Mouse (Mus musculus) ES-E14 (cell line): ENCODE results near the gene Gm2696. TPM values are rescaled to one million over a fixed set of nuclear protein-coding genes. Genes with fewer than 3 reads are reported as not detected.

Experiments used
- DNase-seq: peaks from one replicate; pipeline ENCODE4 v3.0.0-alpha.2; 2013; ENCODE audit warnings: low read depth, low spot score
- H3K27ac ChIP-seq: 2 replicates; pipeline ENCODE4 v1.5.1; 2012; ENCODE audit warnings: low read depth, mild to moderate bottlenecking, low read length, moderate library complexity, mixed read lengths; ENCODE audit not compliant: poor library complexity, insufficient read depth, severe bottlenecking
- H3K36me3 ChIP-seq: 2 replicates; pipeline ENCODE4 v1.6.1; 2012; ENCODE audit warnings: mild to moderate bottlenecking, low read length, moderate library complexity, mixed read lengths; ENCODE audit not compliant: control insufficient read depth, poor library complexity, insufficient read depth, severe bottlenecking
- H3K4me1 ChIP-seq, 2 experiments: fragments of 150-350 bp in 1 of 2; sonication (generic) in 1 of 2; 2 replicates each; pipeline ENCODE4 v1.6.1; 2012; ENCODE audit warnings: low read length in 2 of 2, mild to moderate bottlenecking in 1 of 2, mixed read lengths in 1 of 2; ENCODE audit not compliant: control insufficient read depth in 2 of 2, insufficient read depth in 2 of 2, poor library complexity in 1 of 2
- H3K4me3 ChIP-seq, 2 experiments: fragments of 150-350 bp in 1 of 2; sonication (generic) in 1 of 2; 2 replicates each; pipeline ENCODE4 v1.5.1; 2012; ENCODE audit warnings: low read length in 2 of 2, low read depth in 1 of 2, mild to moderate bottlenecking in 1 of 2, mixed read lengths in 1 of 2; ENCODE audit not compliant: insufficient read depth in 1 of 2, poor library complexity in 1 of 2, severe bottlenecking in 1 of 2
- H3K9ac ChIP-seq: 2 replicates; pipeline ENCODE4 v1.6.1; 2012; ENCODE audit warnings: low read depth, mild to moderate bottlenecking, low read length, mixed read lengths; ENCODE audit not compliant: poor library complexity, insufficient read depth, severe bottlenecking
- H3K9me3 ChIP-seq: fragments of 150-350 bp; sonication (generic); 2 replicates; pipeline ENCODE4 v1.6.1; 2012; ENCODE audit warnings: low read depth, mild to moderate bottlenecking, low read length; ENCODE audit not compliant: control insufficient read depth, insufficient read depth
- CHD2 ChIP-seq: IDR thresholded peaks from 2 replicates; pipeline ENCODE4 v1.6.1; 2014; ENCODE audit warnings: mild to moderate bottlenecking, low read depth, low read length, inconsistent platforms
- HCFC1 ChIP-seq: IDR thresholded peaks from 2 replicates; pipeline ENCODE4 v1.6.1; 2012; ENCODE audit warnings: low read length, inconsistent platforms, borderline replicate concordance; ENCODE audit not compliant: insufficient read depth
- MAFK ChIP-seq: IDR thresholded peaks from 2 replicates; pipeline ENCODE4 v1.6.1; 2014; ENCODE audit warnings: mild to moderate bottlenecking, low read depth, low read length, inconsistent platforms; ENCODE audit not compliant: insufficient read depth
- ZC3H11A ChIP-seq: IDR thresholded peaks from 2 replicates; pipeline ENCODE4 v1.6.1; 2012; ENCODE audit warnings: low read depth, mild to moderate bottlenecking, inconsistent platforms, low read length, borderline replicate concordance
- ZNF384 ChIP-seq: IDR thresholded peaks from 2 replicates; pipeline ENCODE4 v1.6.1; 2012; ENCODE audit warnings: low read depth, low read length, inconsistent platforms
- in situ Hi-C, 2 experiments: fragments of 600-800 bp; cut with MboI; formaldehyde crosslinking; loops; one replicate each; pipeline ENCODE4 v1.15.1; 2025; ENCODE audit warnings: low sequenced_read_pairs in 2 of 2, inconsistent platforms in 1 of 2; ENCODE audit not compliant: unreplicated experiment in 2 of 2
- total RNA-seq: library from RNA; depleted of rRNA; stranded (reverse); fragments of 300-350 nt; gene quantifications from 2 replicates; pipeline ENCODE4 v1.2.3, GENCODE M21; 2012; rRNA removed

The Gm2696 gene
- total RNA-seq, 1 experiment = not detected

- peak; percentile 41 for DNase-seq
- Histone ChIP-seq H3K27ac (no peak overlapping the region), H3K36me3 (no peaks in the 10 kb centered on the region), H3K9me3 (no peaks in the 10 kb centered on the region), H3K4me1 (no peaks in the 10 kb centered on the region), H3K4me3 (no peak overlapping the region), H3K9ac (no peak overlapping the region)
- TF ChIP-seq HCFC1 (no peak), CHD2 (no peak), ZNF384 (no peak), MAFK (no peak), ZC3H11A (no peak)
- in situ Hi-C loops = no loop called here
Observed at GRCm38 (mm10) chr10:77882553-77882952, 68.1 kb downstream of the Gm2696 start.

Other genes starting within 250 kb of the Gm2696 start
- gene Pttg1ip, start 233.0 kb upstream of the Gm2696 start, total RNA-seq = 115 and 142 TPM in 2 replicates
- gene Sumo3, start 208.6 kb upstream of the Gm2696 start, total RNA-seq = 139 and 148 TPM in 2 replicates
- 1.7 and 5.4 TPM in 2 replicates for gene Gm49325, start 208.5 kb upstream of the Gm2696 start, total RNA-seq
- gene Ube2g2, start 192.4 kb upstream of the Gm2696 start, total RNA-seq = 21.2 and 32.7 TPM in 2 replicates
- 0.49 and 0.90 TPM in 2 replicates for gene Tspear, start 128.1 kb upstream of the Gm2696 start, total RNA-seq
- gene Gm19402, start 123.9 kb upstream of the Gm2696 start, total RNA-seq = not detected in 2 replicates
- not detected in 2 replicates for gene Gm9508, start 117.4 kb upstream of the Gm2696 start, total RNA-seq
- not detected in 2 replicates for gene Gm10272, start 108.1 kb upstream of the Gm2696 start, total RNA-seq
- not detected in 2 replicates for gene Gm10024, start 103.2 kb upstream of the Gm2696 start, total RNA-seq
- gene Gm10142, start 98.9 kb upstream of the Gm2696 start, total RNA-seq = not detected in 2 replicates
- not detected in 2 replicates for gene Krtap12-1, start 94.1 kb upstream of the Gm2696 start, total RNA-seq
- gene Gm10100, start 88.2 kb upstream of the Gm2696 start, total RNA-seq = not detected in 2 replicates
- gene Gm18596, start 72.0 kb upstream of the Gm2696 start, total RNA-seq = not detected in 2 replicates
- gene Gm9736, start 63.3 kb upstream of the Gm2696 start, total RNA-seq = not detected in 2 replicates
- not detected in 2 replicates for gene Gm3233, start 55.0 kb upstream of the Gm2696 start, total RNA-seq
- not detected in 2 replicates for gene Gm3238, start 43.4 kb upstream of the Gm2696 start, total RNA-seq
- gene Gm7138, start 37.7 kb upstream of the Gm2696 start, total RNA-seq = not detected in 2 replicates
- not detected in 2 replicates for gene Gm3250, start 32.1 kb upstream of the Gm2696 start, total RNA-seq
- not detected in 2 replicates for gene Gm7137, start 26.5 kb upstream of the Gm2696 start, total RNA-seq
- not detected in 2 replicates for gene Gm9639, start 19.6 kb upstream of the Gm2696 start, total RNA-seq
- not detected in 2 replicates for gene Gm19668, start 15.5 kb upstream of the Gm2696 start, total RNA-seq
- not detected in 2 replicates for gene Gm9507, start 2.8 kb upstream of the Gm2696 start, total RNA-seq
- gene Krtap10-4, start 12.4 kb downstream of the Gm2696 start, total RNA-seq = not detected in 2 replicates
- not detected in 2 replicates for gene Krtap10-10, start 21.3 kb downstream of the Gm2696 start, total RNA-seq
- gene Gm36176, start 32.1 kb downstream of the Gm2696 start, total RNA-seq = not detected in 2 replicates
- not detected in 2 replicates for gene Gm10318, start 38.2 kb downstream of the Gm2696 start, total RNA-seq
- not detected in 2 replicates for gene Gm3285, start 47.3 kb downstream of the Gm2696 start, total RNA-seq
- gene Lrrc3, start 87.9 kb downstream of the Gm2696 start, total RNA-seq = 2.5 and 4.1 TPM in 2 replicates
- gene Trpm2, start 155.9 kb downstream of the Gm2696 start, total RNA-seq = 0.54 and 0.63 TPM in 2 replicates
- gene 1810043G02Rik, start 163.8 kb downstream of the Gm2696 start, total RNA-seq = 7.1 and 8.4 TPM in 2 replicates
- 138 and 230 TPM in 2 replicates for gene Pfkl, start 195.4 kb downstream of the Gm2696 start, total RNA-seq
- 328 and 388 TPM in 2 replicates for gene Dnmt3l, start 227.3 kb downstream of the Gm2696 start, total RNA-seq
- gene Aire, start 228.9 kb downstream of the Gm2696 start, total RNA-seq = 68.3 and 88.3 TPM in 2 replicates